Mouse (Mus musculus) bone marrow macrophage, adult 2 months (primary cell): ENCODE results near the gene Mrpl23.

Source experiments
- CTCF ChIP-seq: IDR thresholded peaks from 2 replicates; pipeline ENCODE4 v1.5.1; 2012; ENCODE audit warnings: low read depth, mild to moderate bottlenecking, low read length, moderate library complexity
- POLR2A ChIP-seq: IDR thresholded peaks from 2 replicates; pipeline ENCODE4 v1.6.1; 2012; ENCODE audit warnings: mild to moderate bottlenecking, low read depth, low read length, borderline replicate concordance

DNA sequence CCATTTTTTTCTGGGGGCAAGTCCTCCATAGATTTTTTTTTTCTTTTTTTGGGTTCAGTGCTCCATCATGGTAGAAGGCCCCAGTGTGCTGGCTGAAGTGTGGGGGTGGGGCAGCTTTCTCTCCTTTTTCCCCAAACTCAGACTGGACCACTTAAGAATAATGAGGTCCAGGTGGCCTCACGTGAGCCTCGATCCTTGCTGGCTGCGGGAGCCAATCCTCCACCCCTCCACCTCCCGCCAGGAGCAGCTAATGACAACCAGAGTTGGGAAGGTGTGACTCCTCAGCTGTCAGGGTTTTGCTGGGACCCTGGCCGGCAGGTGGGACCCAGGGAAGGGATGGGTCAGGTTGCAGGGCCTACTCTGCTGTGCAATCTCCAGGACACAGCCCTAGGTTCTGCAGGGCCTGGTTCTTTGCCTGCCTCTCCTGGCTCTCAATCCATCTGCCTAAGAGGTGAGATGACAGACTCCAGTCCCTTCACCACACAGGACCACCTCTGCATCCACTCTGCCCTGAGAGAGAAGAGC is 27.2 kb downstream of the Mrpl23 start:
- TF ChIP-seq CTCF = no peak
- no peak for TF ChIP-seq POLR2A
